In genomic region chr6:135907540-135908320, GRCm38 (mm10) we compare ENCODE assay signal across 8 mouse cellular contexts.
DNase-seq lines count a peak whose midpoint lies in the region; ATAC-seq and TF ChIP-seq lines count a peak whose summit lies in the region.

No protein-coding gene starts in this region.

- no peak for TF ChIP-seq POLR2A in lung, adult 2 months (IDR thresholded peaks at IDR 0.05; ENCODE audit: borderline replicate concordance, extremely low read depth, low read depth, low read length)

- H3K9ac ChIP-seq in forebrain, postnatal 0 days = 0 out of 2 replicates have a peak overlapping the region, but pooled peaks have one; percentile 7

- H3K4me3 ChIP-seq in forebrain, postnatal 0 days (ENCODE audit: low read depth, low read length) = no peak overlapping the region
- H3K4me3 ChIP-seq in lung, adult 2 months (replicated peaks; ENCODE audit: extremely low read depth, low read depth, low read length) = no peak overlapping the region

- H3K9me3 ChIP-seq in forebrain, postnatal 0 days (ENCODE audit: low read length) = no peaks in the 10 kb centered on the region

- no peaks in the 10 kb centered on the region for H3K36me3 ChIP-seq in forebrain, postnatal 0 days (ENCODE audit: insufficient read depth)

- H3K4me2 ChIP-seq in forebrain, postnatal 0 days (ENCODE audit: low read depth) = peak overlapping the region; percentile 19

- H3K27ac ChIP-seq in forebrain, postnatal 0 days (ENCODE audit: low read depth, low read length) = peak overlapping the region; percentile 78

- ATAC-seq in forebrain, postnatal 0 days = peak; percentile 96

- H3K4me1 ChIP-seq in forebrain, postnatal 0 days (ENCODE audit: insufficient read depth) = peaks cover 31% of the 10 kb centered on the region
- no peaks in the 10 kb centered on the region for H3K4me1 ChIP-seq in lung, adult 2 months (ENCODE audit: control insufficient read depth, insufficient read depth, low read length)

- no peaks in the 10 kb centered on the region for H3K27me3 ChIP-seq in forebrain, postnatal 0 days (ENCODE audit: insufficient read depth, low read length)

- TF ChIP-seq CTCF in forebrain, postnatal 0 days (IDR thresholded peaks at IDR 0.05; ENCODE audit: low read depth) = peak; percentile 92
- peak; percentile 67 for TF ChIP-seq CTCF in lung, adult 2 months (IDR thresholded peaks at IDR 0.05; ENCODE audit: insufficient read depth, low read length)

- peak; percentile 12 for DNase-seq in MN1 (ENCODE audit: low spot score)
- peak; percentile 76 to 80 for DNase-seq in cerebellum, adult 18-20 months
- peak; percentile 91 for DNase-seq in forebrain, postnatal 0 days
- peak; percentile 87 for DNase-seq in heart, postnatal 4 days
- DNase-seq in layer of hippocampus, adult 11-12 months (ENCODE audit: low spot score) = peak; percentile 90
- DNase-seq in lung, adult 2 months = peak; percentile 59
- DNase-seq in ovary, postnatal 14 days (ENCODE audit: low spot score) = peak; percentile 74
- DNase-seq in thymus, postnatal 25 days = peak; percentile 34

- 20% methylated on average over 20 of the region's 20 CpGs for WGBS in forebrain, postnatal 0 days
- WGBS in lung, adult 2 months = 22% methylated on average over 20 of the region's 20 CpGs

Comparison
In these comparisons a context has a peak if more than half of its experiments do, and no peak if none do; other contexts are left out.
1. DNase-seq: peak in every context shown above with its lines; median percentile 91 in forebrain, postnatal 0 days; 90 in layer of hippocampus, adult 11-12 months; 87 in heart, postnatal 4 days; 78 in cerebellum, adult 18-20 months; 74 in ovary, postnatal 14 days; 59 in lung, adult 2 months; 34 in thymus, postnatal 25 days; 12 in MN1.